Mouse (Mus musculus) heart, adult 18-20 months (tissue): ENCODE data around the gene Hoxa7. TPM values are rescaled to one million over a fixed set of nuclear protein-coding genes. Genes with fewer than 3 reads are reported as not detected.
A peak's percentile ranks its signal among the peaks of the same experiment; 100 is the strongest.

Experiments used
- DNase-seq, 2 experiments: peaks; one replicate each; pipeline ENCODE4 v3.0.0; 2021 to 2022; ENCODE audit warnings: mixed read lengths in 1 of 2
- total RNA-seq, 2 experiments: library from RNA; stranded (reverse); gene quantifications; 2 replicates each; pipeline ENCODE4 v1.2.3; 2021

Hoxa7 gene
- total RNA-seq, 2 experiments from 2014 or later = 0.59 TPM; not detected in 1

GRCm38 (mm10) chr6:52239625-52240388 lies 18.2 kb upstream of the Hoxa7 start:
- DNase-seq = no peak

- no peak for DNase-seq
Observed at GRCm38 (mm10) chr6:52238976-52239375, 17.3 kb upstream of the Hoxa7 start.

- DNase-seq = no peak
Observed at GRCm38 (mm10) chr6:52238155-52238545, 16.5 kb upstream of the Hoxa7 start.

GRCm38 (mm10) chr6:52237346-52238154 lies 15.9 kb upstream of the Hoxa7 start:
- DNase-seq = no peak

GRCm38 (mm10) chr6:52236806-52237205 lies 15.2 kb upstream of the Hoxa7 start:
- DNase-seq = no peak

GRCm38 (mm10) chr6:52235866-52236265 lies 14.2 kb upstream of the Hoxa7 start:
- DNase-seq = no peak

GRCm38 (mm10) chr6:52235267-52235666 lies 13.6 kb upstream of the Hoxa7 start:
- no peak for DNase-seq

GRCm38 (mm10) chr6:52234428-52235140 lies 12.9 kb upstream of the Hoxa7 start:
- no peak for DNase-seq

GRCm38 (mm10) chr6:52233546-52234427 lies 12.1 kb upstream of the Hoxa7 start:
- peak in 1 of 2 experiments; percentile 22 for DNase-seq

- DNase-seq = peak in 1 of 2 experiments; percentile 21
Observed at GRCm38 (mm10) chr6:52232984-52233545, 11.4 kb upstream of the Hoxa7 start.

- DNase-seq = peak in 1 of 2 experiments; percentile 48
Observed at GRCm38 (mm10) chr6:52232568-52232965, 10.9 kb upstream of the Hoxa7 start.

- DNase-seq = peak in 1 of 2 experiments; percentile 40
Observed at GRCm38 (mm10) chr6:52231885-52232567, 10.4 kb upstream of the Hoxa7 start.

- DNase-seq = peak in 1 of 2 experiments; percentile 28
Observed at GRCm38 (mm10) chr6:52230516-52231165, 9.0 kb upstream of the Hoxa7 start, which contains the start of gene Hoxa9. Gene Hoxa9, minus strand, starts transcription at chr6:52231089.

GRCm38 (mm10) chr6:52229558-52230416 lies 8.1 kb upstream of the Hoxa7 start:
- DNase-seq = peak in 1 of 2 experiments; percentile 12

GRCm38 (mm10) chr6:52228475-52229465 lies 7.1 kb upstream of the Hoxa7 start:
- peak in 1 of 2 experiments; percentile 31 for DNase-seq

GRCm38 (mm10) chr6:52227470-52228222 lies 6.0 kb upstream of the Hoxa7 start:
- DNase-seq = no peak
